Mouse (Mus musculus) E14TG2a.4 (cell line): ENCODE measurements around the gene E030018B13Rik.

Experiments
- CTCF ChIP-seq: conservative IDR thresholded peaks from 2 replicates; pipeline ENCODE4 v1.5.1; 2014; ENCODE audit warnings: low read length
- NANOG ChIP-seq: IDR thresholded peaks from 2 replicates; pipeline ENCODE4 v1.6.1; 2014; ENCODE audit warnings: borderline replicate concordance, low read length, mixed read lengths
- POU5F1 ChIP-seq: IDR thresholded peaks from 2 replicates; pipeline ENCODE4 v1.6.1; 2014; ENCODE audit warnings: low read length, borderline replicate concordance

- TF ChIP-seq CTCF (no peak), NANOG (no peak), POU5F1 (no peak)
These were observed 21.4 kb upstream of the E030018B13Rik start for GRCm38 (mm10) chr7:63895223-63895622.
